Mouse (Mus musculus): ENCODE results near the gene Slc12a7. TPM values are rescaled to one million over a fixed set of nuclear protein-coding genes. Genes with fewer than 3 reads are reported as not detected.

Gene Slc12a7
- polyA plus RNA-seq, 1 experiment, result 144 TPM

- H3K27ac ChIP-seq (ENCODE audit: control insufficient read depth, insufficient read depth, low read length), result no peak overlapping the region
- WGBS, result 3% methylated on average over 5 of the region's 5 CpGs
Observed at GRCm38 (mm10) chr13:73725315-73725714, 7.6 kb upstream of the Slc12a7 start.

DNA sequence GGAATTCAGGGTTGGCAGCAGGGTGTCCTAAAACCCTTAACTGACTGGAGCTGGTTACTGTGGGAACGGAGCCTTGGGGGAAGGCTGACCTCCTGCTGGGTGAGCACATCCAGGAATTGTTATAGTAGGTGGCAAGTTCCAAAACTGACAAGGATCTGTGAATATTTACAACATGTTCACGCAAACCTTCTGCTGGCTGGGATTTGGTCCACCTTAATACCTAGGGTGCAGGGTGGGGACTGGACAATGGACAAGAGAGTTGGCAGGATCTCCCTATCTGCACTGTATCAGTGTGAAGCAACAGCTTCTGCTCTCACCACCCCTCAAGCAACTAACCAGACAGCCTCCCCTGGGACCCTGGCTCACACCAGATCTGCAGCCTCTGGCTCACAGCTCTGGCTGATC lies 5.3 kb upstream of the Slc12a7 start:
- TF ChIP-seq POLR2A (IDR thresholded peaks at IDR 0.05; ENCODE audit: control insufficient read depth, extremely low read depth, insufficient read depth, low read length, poor library complexity) (no peak), CTCF (IDR thresholded peaks at IDR 0.05; ENCODE audit: borderline replicate concordance, control insufficient read depth, extremely low read depth, insufficient read depth, low read length, poor library complexity) (no peak)
- peaks cover 20% of the 10 kb centered on the region for H3K4me1 ChIP-seq (replicated peaks; ENCODE audit: control insufficient read depth, insufficient read depth, low read length)
- no peak for DNase-seq
- no peaks in the 10 kb centered on the region for H3K36me3 ChIP-seq (ENCODE audit: control insufficient read depth, insufficient read depth, low read length)
- WGBS, result 93% methylated on average over 2 of the region's 2 CpGs
- no peaks in the 10 kb centered on the region; the same call in 1 of the 2 replicates for H3K27me3 ChIP-seq (ENCODE audit: control insufficient read depth, insufficient read depth, low read length)
- no peak overlapping the region for H3K27ac ChIP-seq (ENCODE audit: control insufficient read depth, insufficient read depth, low read length)
- no peak overlapping the region for H3K4me3 ChIP-seq (ENCODE audit: control insufficient read depth, insufficient read depth, low read length)

More at GRCm38 (mm10) chr13:73725315-73725714, 7.6 kb upstream of the Slc12a7 start:
- Histone ChIP-seq H3K27me3 (ENCODE audit: control insufficient read depth, insufficient read depth, low read length) (no peaks in the 10 kb centered on the region; the same call in 1 of the 2 replicates), H3K4me3 (ENCODE audit: control insufficient read depth, insufficient read depth, low read length) (no peak overlapping the region), H3K4me1 (replicated peaks; ENCODE audit: control insufficient read depth, insufficient read depth, low read length) (peaks cover 13% of the 10 kb centered on the region), H3K36me3 (ENCODE audit: control insufficient read depth, insufficient read depth, low read length) (no peaks in the 10 kb centered on the region)
- TF ChIP-seq POLR2A (IDR thresholded peaks at IDR 0.05; ENCODE audit: control insufficient read depth, extremely low read depth, insufficient read depth, low read length, poor library complexity) (no peak), CTCF (IDR thresholded peaks at IDR 0.05; ENCODE audit: borderline replicate concordance, control insufficient read depth, extremely low read depth, insufficient read depth, low read length, poor library complexity) (no peak)
- peak; percentile 50 for DNase-seq

GRCm38 (mm10) chr13:73728633-73729032 lies 4.3 kb upstream of the Slc12a7 start:
- DNase-seq, result no peak
- Histone ChIP-seq H3K4me3 (ENCODE audit: control insufficient read depth, insufficient read depth, low read length) (no peak overlapping the region), H3K27ac (ENCODE audit: control insufficient read depth, insufficient read depth, low read length) (no peak overlapping the region), H3K36me3 (ENCODE audit: control insufficient read depth, insufficient read depth, low read length) (no peaks in the 10 kb centered on the region), H3K27me3 (ENCODE audit: control insufficient read depth, insufficient read depth, low read length) (peaks cover 3% of the 10 kb centered on the region; the same call in 1 of the 2 replicates), H3K4me1 (replicated peaks; ENCODE audit: control insufficient read depth, insufficient read depth, low read length) (peaks cover 25% of the 10 kb centered on the region)
- TF ChIP-seq CTCF (IDR thresholded peaks at IDR 0.05; ENCODE audit: borderline replicate concordance, control insufficient read depth, extremely low read depth, insufficient read depth, low read length, poor library complexity) (no peak), POLR2A (IDR thresholded peaks at IDR 0.05; ENCODE audit: control insufficient read depth, extremely low read depth, insufficient read depth, low read length, poor library complexity) (no peak)

- 90% methylated on average over 1 of the region's 1 CpGs for WGBS
- H3K4me1 ChIP-seq (replicated peaks; ENCODE audit: control insufficient read depth, insufficient read depth, low read length), result peaks cover 27% of the 10 kb centered on the region
- TF ChIP-seq CTCF (IDR thresholded peaks at IDR 0.05; ENCODE audit: borderline replicate concordance, control insufficient read depth, extremely low read depth, insufficient read depth, low read length, poor library complexity), result no peak
- TF ChIP-seq POLR2A (IDR thresholded peaks at IDR 0.05; ENCODE audit: control insufficient read depth, extremely low read depth, insufficient read depth, low read length, poor library complexity), result no peak
- H3K4me3 ChIP-seq (ENCODE audit: control insufficient read depth, insufficient read depth, low read length), result no peak overlapping the region
- H3K27ac ChIP-seq (ENCODE audit: control insufficient read depth, insufficient read depth, low read length), result no peak overlapping the region
- DNase-seq, result no peak
- peaks cover 3% of the 10 kb centered on the region; the same call in 1 of the 2 replicates for H3K27me3 ChIP-seq (ENCODE audit: control insufficient read depth, insufficient read depth, low read length)
- H3K36me3 ChIP-seq (ENCODE audit: control insufficient read depth, insufficient read depth, low read length), result no peaks in the 10 kb centered on the region
Observed at GRCm38 (mm10) chr13:73730913-73731312, 2.0 kb upstream of the Slc12a7 start.

- Histone ChIP-seq H3K36me3 (ENCODE audit: control insufficient read depth, insufficient read depth, low read length) (no peaks in the 10 kb centered on the region), H3K4me1 (replicated peaks; ENCODE audit: control insufficient read depth, insufficient read depth, low read length) (peaks cover 33% of the 10 kb centered on the region), H3K4me3 (ENCODE audit: control insufficient read depth, insufficient read depth, low read length) (peak overlapping the region; percentile 25), H3K27me3 (ENCODE audit: control insufficient read depth, insufficient read depth, low read length) (peaks cover 3% of the 10 kb centered on the region; the same call in 1 of the 2 replicates), H3K27ac (ENCODE audit: control insufficient read depth, insufficient read depth, low read length) (no peak overlapping the region)
- no peak for TF ChIP-seq CTCF (IDR thresholded peaks at IDR 0.05; ENCODE audit: borderline replicate concordance, control insufficient read depth, extremely low read depth, insufficient read depth, low read length, poor library complexity)
- no peak for TF ChIP-seq POLR2A (IDR thresholded peaks at IDR 0.05; ENCODE audit: control insufficient read depth, extremely low read depth, insufficient read depth, low read length, poor library complexity)
- 90% methylated on average over 7 of the region's 7 CpGs for WGBS
- DNase-seq, result no peak
Observed at GRCm38 (mm10) chr13:73732235-73732634, 659 bp upstream of the Slc12a7 start.

GRCm38 (mm10) chr13:73734379-73734778 lies 1.5 kb downstream of the Slc12a7 start:
- DNase-seq, result no peak
- Histone ChIP-seq H3K36me3 (ENCODE audit: control insufficient read depth, insufficient read depth, low read length) (no peaks in the 10 kb centered on the region), H3K4me3 (ENCODE audit: control insufficient read depth, insufficient read depth, low read length) (no peak overlapping the region), H3K27ac (ENCODE audit: control insufficient read depth, insufficient read depth, low read length) (no peak overlapping the region), H3K4me1 (replicated peaks; ENCODE audit: control insufficient read depth, insufficient read depth, low read length) (peaks cover 34% of the 10 kb centered on the region), H3K27me3 (ENCODE audit: control insufficient read depth, insufficient read depth, low read length) (peaks cover 3% of the 10 kb centered on the region; the same call in 1 of the 2 replicates)
- TF ChIP-seq POLR2A (IDR thresholded peaks at IDR 0.05; ENCODE audit: control insufficient read depth, extremely low read depth, insufficient read depth, low read length, poor library complexity) (no peak), CTCF (IDR thresholded peaks at IDR 0.05; ENCODE audit: borderline replicate concordance, control insufficient read depth, extremely low read depth, insufficient read depth, low read length, poor library complexity) (no peak)
- WGBS, result 100% methylated on average over 1 of the region's 1 CpGs

- peaks cover 34% of the 10 kb centered on the region for H3K4me1 ChIP-seq (replicated peaks; ENCODE audit: control insufficient read depth, insufficient read depth, low read length)
- H3K36me3 ChIP-seq (ENCODE audit: control insufficient read depth, insufficient read depth, low read length), result no peaks in the 10 kb centered on the region
- H3K27ac ChIP-seq (ENCODE audit: control insufficient read depth, insufficient read depth, low read length), result no peak overlapping the region
- peaks cover 3% of the 10 kb centered on the region; the same call in 1 of the 2 replicates for H3K27me3 ChIP-seq (ENCODE audit: control insufficient read depth, insufficient read depth, low read length)
- no peak for DNase-seq
- TF ChIP-seq POLR2A (IDR thresholded peaks at IDR 0.05; ENCODE audit: control insufficient read depth, extremely low read depth, insufficient read depth, low read length, poor library complexity), result no peak
- TF ChIP-seq CTCF (IDR thresholded peaks at IDR 0.05; ENCODE audit: borderline replicate concordance, control insufficient read depth, extremely low read depth, insufficient read depth, low read length, poor library complexity), result no peak
- no peak overlapping the region for H3K4me3 ChIP-seq (ENCODE audit: control insufficient read depth, insufficient read depth, low read length)
- WGBS, result 95% methylated on average over 8 of the region's 8 CpGs
Observed at GRCm38 (mm10) chr13:73735270-73735669, 2.4 kb downstream of the Slc12a7 start.

Data from thymus, adult 2 months (tissue).